Mouse (Mus musculus) kidney, postnatal 4 days (tissue): ENCODE data around the gene Mrs2.

Source experiments
- DNase-seq, 2 experiments: peaks; one replicate each; pipeline ENCODE4 v3.0.0; 2021; ENCODE audit warnings: mixed read lengths in 2 of 2

Gene Mrs2

GRCm38 (mm10) chr13:25019793-25020539 is at the start of gene Mrs2:
Gene Mrs2, minus strand, starts transcription at chr13:25020379.
- DNase-seq: peak; percentile 88 to 94

- peak in 1 of 2 experiments; percentile 48 for DNase-seq
Measured at GRCm38 (mm10) chr13:25069765-25070164, 49.6 kb upstream of the Mrs2 start.

DNA sequence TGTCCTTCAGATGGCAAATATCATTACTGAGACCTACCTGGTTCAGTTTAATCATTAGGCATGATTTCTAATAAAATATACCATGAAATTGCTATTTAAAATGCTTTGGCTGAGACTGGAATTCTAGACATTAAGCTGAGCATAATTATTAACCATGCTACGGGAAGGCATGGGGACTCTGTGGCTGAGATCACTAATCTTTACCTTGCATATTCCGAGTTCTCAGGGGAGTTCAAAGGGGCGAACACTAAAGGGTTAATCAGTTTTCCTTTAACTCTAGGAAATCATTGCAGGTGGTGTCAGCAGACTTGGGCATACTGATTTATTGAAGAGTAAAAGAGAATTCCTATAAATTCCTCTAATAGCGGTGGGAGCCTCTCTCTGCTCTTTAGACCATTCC is 47.0 kb upstream of the Mrs2 start:
- no peak for DNase-seq

- DNase-seq: no peak
Measured at GRCm38 (mm10) chr13:25066659-25067058, 46.5 kb upstream of the Mrs2 start.

DNA sequence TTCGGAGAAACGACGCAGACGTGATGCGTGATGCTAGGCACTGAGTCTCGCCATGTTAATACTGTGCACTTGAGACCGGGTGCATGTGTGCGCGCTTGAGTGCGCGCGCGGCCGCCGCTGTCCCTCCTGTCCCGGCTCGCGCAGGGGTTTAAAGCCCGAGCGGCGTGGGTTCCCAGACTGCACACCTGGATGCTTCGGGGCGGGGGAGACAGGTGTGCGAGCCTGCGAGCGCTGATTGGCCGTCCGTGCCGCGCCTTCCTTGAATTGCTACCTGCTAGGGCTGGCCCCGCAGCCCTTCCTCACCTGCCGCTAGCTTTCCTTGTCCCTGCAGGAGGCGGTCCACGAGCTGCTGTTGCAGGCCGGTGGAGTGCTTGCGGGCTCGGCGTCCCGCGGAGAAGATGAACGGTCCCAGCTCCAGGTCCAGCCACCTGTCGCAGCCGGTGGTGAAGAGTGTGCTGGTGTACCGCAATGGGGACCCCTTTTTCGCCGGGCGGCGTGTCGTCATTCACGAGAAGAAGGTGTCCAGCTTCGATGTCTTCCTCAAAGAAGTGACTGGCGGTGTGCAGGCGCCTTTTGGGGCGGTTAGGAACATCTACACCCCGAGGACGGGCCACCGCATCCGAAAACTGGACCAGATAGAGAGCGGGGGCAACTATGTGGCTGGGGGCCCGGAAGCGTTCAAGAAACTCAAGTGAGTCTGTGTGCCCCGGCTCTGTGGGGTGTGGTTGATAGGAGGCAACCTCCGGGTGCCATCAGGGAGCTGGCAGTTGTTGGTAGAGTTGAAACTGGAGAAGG is 35.9 kb upstream of the Mrs2 start, which contains the start of gene Dcdc2a:
Dcdc2a (plus strand) TSS at position 132 of the 795 bp plus-strand sequence.
- peak; percentile 69 to 82 for DNase-seq

- DNase-seq: peak; percentile 85 to 91
Measured at GRCm38 (mm10) chr13:25055111-25055554, 35.0 kb upstream of the Mrs2 start.

DNA sequence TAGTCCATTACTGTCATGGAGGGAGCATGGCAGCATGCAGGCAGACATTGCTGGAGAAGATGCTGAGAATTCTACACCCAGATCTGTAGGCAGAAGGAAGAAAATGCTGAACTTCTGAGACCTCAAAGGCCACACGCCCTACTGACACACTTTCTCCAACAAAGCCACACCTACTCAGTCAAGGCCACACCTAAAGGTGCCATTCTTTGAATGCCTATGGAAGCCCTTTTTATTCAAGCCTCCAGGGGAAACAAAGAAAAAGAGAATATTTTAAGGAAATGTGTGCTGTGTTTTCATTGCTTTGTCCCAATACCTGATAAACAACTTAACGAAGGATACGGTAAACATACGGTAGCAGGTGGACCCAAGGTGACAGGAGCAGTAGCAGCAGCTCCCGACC is 32.5 kb upstream of the Mrs2 start:
- no peak for DNase-seq

DNA sequence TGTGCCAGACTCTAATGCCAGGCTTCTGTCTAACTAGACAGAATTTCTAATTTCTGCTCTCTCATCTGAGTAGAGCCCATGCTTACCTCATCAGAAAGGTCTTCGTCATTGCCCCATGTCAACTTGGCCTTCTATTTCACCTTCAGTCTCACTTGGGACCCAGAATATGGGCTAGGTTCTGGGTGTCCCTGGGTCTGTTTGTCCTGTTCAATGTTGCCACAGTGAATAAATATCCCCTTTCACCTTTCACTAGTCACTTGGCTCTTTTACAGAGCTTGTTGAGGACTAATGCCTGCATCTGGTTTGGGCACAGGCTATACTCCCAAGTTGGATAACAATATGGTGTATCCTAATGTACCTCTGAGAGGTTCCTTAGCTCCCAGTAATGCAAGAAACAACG is 19.3 kb upstream of the Mrs2 start:
- DNase-seq: no peak

DNA sequence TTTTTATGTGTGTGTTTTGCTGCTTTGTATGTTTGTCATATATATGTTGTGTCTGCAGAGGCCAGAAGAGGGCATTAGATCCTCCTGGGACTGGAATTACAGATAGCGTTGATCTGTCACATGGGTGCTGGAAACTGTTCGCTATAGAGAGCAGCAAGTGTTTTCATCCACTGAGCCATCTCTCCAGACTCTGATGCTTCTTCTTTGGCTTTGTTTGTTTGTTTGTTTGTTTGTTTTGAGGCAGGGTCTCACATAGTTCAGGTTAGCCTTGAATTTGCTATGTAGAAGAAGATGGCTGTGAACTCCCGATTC is 6.9 kb upstream of the Mrs2 start:
- no peak for DNase-seq

DNA sequence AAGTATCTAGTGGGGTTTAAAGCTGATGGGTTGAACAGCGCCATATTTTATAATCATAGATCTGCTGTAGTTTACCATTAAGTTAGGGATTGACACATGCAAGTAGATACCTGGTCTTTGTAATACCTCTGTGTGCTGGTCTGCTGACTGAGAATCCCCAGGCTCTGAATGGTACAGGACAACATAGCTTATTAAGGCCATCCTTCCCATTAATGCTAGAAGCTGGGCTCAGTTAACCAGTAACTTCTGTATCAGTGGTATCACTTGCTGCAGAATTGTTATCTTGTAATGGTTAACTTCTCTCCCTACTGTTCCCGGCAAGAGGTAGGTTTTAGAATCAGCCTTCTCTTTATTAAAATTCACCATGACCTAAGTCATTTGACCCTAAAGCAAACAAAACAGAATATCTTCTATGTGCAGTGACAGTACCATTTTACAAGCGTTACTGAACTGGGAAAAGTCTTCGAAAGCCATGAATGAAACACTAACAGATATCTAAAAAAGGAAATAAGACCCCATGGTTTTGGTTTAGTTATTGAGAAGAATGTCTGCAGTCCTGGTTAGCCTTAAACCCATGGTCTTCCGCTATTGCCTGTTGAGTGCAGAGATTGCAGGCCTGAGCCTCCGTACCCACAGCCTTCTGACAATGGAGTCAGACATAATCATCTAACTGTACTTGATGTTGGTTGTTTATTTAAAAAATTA is 6.4 kb upstream of the Mrs2 start:
- DNase-seq: no peak

GRCm38 (mm10) chr13:25024655-25025054 is 4.5 kb upstream of the Mrs2 start:
- DNase-seq: peak; percentile 76 to 79

- no peak for DNase-seq
Measured at GRCm38 (mm10) chr13:25023129-25023528, 3.0 kb upstream of the Mrs2 start.

- no peak for DNase-seq
Measured at GRCm38 (mm10) chr13:25022386-25022785, 2.2 kb upstream of the Mrs2 start.

GRCm38 (mm10) chr13:25020540-25020892 is 337 bp upstream of the Mrs2 start:
- no peak for DNase-seq

DNA sequence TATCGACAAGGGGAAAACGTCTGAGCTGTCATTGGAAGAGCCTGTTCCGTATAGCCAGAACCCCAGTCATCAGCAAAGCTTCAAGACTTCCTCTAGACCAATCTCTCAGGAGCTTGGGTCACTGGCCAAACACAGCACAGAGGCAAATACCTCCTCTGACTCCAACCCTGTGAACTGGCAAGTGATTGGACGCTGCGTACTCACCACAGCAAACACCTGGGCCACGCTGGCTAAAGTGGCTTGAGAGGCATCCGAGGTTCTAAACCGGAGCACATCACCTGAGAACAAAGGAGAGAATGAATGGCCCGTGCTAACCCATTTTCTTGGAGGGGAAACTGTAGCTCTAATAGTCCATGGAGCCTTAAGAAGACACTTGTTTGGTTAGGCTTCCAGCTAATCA is 1.9 kb downstream of the Mrs2 start:
- no peak for DNase-seq

GRCm38 (mm10) chr13:25007115-25007514 is 13.1 kb downstream of the Mrs2 start:
- peak; percentile 56 to 63 for DNase-seq

GRCm38 (mm10) chr13:25002965-25003364 is 17.2 kb downstream of the Mrs2 start:
- DNase-seq: no peak

- DNase-seq: no peak
Measured at GRCm38 (mm10) chr13:24999538-24999937, 20.6 kb downstream of the Mrs2 start.

DNA sequence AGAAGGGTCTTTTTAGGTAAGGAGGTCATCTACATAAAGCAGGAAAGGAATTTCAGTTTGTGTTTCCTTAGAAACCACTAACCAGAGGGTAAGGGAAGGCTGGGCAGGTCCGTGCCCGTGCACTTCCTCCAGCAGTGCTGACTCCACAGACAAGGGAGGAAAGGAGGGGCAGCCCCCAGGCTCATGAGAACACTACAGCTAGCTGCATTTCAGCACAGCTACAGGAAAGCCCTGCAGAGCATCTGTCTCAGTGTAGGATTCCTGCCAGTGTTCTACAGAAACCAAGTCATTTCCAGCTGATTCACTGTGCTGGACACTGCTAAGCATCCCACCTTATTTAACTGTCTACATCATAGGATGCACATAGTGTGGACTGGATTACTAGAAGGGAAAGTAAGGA is 27.0 kb downstream of the Mrs2 start:
- DNase-seq: peak; percentile 18 to 50

DNA sequence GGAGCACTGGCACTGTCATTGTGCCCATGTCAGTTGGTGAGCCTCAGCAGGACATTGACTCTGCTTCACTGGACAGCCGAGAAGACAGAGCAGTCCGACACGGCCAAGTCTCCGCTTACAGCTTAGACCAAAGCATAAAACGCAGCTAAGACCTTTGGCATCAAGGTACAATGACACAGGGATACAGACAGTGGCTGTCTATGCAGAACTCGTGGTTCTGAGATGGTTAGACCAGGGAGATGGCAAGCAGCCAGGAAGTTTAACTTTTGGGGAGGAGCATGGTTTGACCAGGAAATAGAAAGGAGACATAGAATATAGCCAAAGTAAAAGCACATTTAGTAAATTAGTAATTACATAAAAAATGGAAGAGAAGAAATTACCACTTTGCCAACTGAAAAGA is 31.2 kb downstream of the Mrs2 start:
- peak in 1 of 2 experiments; percentile 13 for DNase-seq

- DNase-seq: peak; percentile 81 to 85
Measured at GRCm38 (mm10) chr13:24988391-24988790, 31.8 kb downstream of the Mrs2 start.

GRCm38 (mm10) chr13:24985435-24985834 is 34.7 kb downstream of the Mrs2 start:
- DNase-seq: no peak

DNA sequence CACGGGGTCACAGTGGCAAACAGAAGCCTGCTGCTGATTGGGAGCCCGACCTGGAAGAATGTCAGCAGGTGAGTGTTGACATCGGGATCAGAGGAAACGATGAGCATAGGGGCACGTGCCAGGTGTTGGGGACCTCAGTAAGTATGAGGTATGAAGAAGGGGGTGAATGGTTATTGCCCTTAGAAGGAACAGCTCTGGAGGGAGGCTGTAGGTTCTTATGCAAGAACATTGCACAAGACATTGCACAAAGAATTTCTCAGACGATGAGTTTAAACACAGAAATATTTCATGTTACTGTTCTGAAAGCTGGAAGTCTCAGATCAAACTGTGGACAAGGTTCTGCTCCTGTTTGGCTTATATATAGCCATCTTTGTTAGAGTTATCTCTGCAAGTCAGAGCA is 39.1 kb downstream of the Mrs2 start:
- no peak for DNase-seq
